Mouse (Mus musculus): ENCODE data around the gene A930002H24Rik. TPM values are rescaled to one million over a fixed set of nuclear protein-coding genes. Genes with fewer than 3 reads are reported as not detected.

The A930002H24Rik gene
- polyA plus RNA-seq, 1 experiment from 2014 or later: 2.4 TPM

- Histone ChIP-seq H3K36me3 (ENCODE audit: control insufficient read depth, insufficient read depth, low read length) (no peaks in the 10 kb centered on the region), H3K27me3 (replicated peaks; ENCODE audit: control insufficient read depth, insufficient read depth, low read length) (no peaks in the 10 kb centered on the region), H3K9me3 (ENCODE audit: control insufficient read depth, low read length) (no peaks in the 10 kb centered on the region), H3K27ac (ENCODE audit: low read depth) (no peak overlapping the region), H3K9ac (ENCODE audit: low read length) (no peak overlapping the region), H3K4me1 (replicated peaks; ENCODE audit: control insufficient read depth, insufficient read depth, low read length) (no peaks in the 10 kb centered on the region), H3K4me3 (ENCODE audit: low read depth, low read length) (no peak overlapping the region), H3K4me2 (ENCODE audit: low read length) (no peak overlapping the region)
- WGBS: 86% methylated on average over 8 of the region's 8 CpGs
- DNase-seq (ENCODE audit: low spot score): no peak
- no peak for ATAC-seq (replicated peaks; ENCODE audit: low FRiP score, low TSS enrichment, low read depth)
Observed at GRCm38 (mm10) chr17:63826196-63826595, 37.4 kb downstream of the A930002H24Rik start.

- no peak for DNase-seq (ENCODE audit: low spot score)
- H3K4me3 ChIP-seq (ENCODE audit: low read depth, low read length): no peak overlapping the region
- no peak overlapping the region for H3K9ac ChIP-seq (ENCODE audit: low read length)
- WGBS: 90% methylated on average over 4 of the region's 4 CpGs
- ATAC-seq (replicated peaks; ENCODE audit: low FRiP score, low TSS enrichment, low read depth): no peak
- no peaks in the 10 kb centered on the region for H3K27me3 ChIP-seq (replicated peaks; ENCODE audit: control insufficient read depth, insufficient read depth, low read length)
- H3K4me1 ChIP-seq (replicated peaks; ENCODE audit: control insufficient read depth, insufficient read depth, low read length): no peaks in the 10 kb centered on the region
- H3K36me3 ChIP-seq (ENCODE audit: control insufficient read depth, insufficient read depth, low read length): no peaks in the 10 kb centered on the region
- H3K4me2 ChIP-seq (ENCODE audit: low read length): no peak overlapping the region
- no peaks in the 10 kb centered on the region for H3K9me3 ChIP-seq (ENCODE audit: control insufficient read depth, low read length)
- H3K27ac ChIP-seq (ENCODE audit: low read depth): no peak overlapping the region
Observed at GRCm38 (mm10) chr17:63824141-63824540, 39.5 kb downstream of the A930002H24Rik start.

- DNase-seq (ENCODE audit: low spot score) (no peak), ATAC-seq (replicated peaks; ENCODE audit: low FRiP score, low TSS enrichment, low read depth) (no peak)
- Histone ChIP-seq H3K9me3 (ENCODE audit: control insufficient read depth, low read length) (no peaks in the 10 kb centered on the region), H3K4me2 (ENCODE audit: low read length) (no peak overlapping the region), H3K36me3 (ENCODE audit: control insufficient read depth, insufficient read depth, low read length) (no peaks in the 10 kb centered on the region), H3K27ac (ENCODE audit: low read depth) (no peak overlapping the region), H3K27me3 (replicated peaks; ENCODE audit: control insufficient read depth, insufficient read depth, low read length) (no peaks in the 10 kb centered on the region), H3K4me3 (ENCODE audit: low read depth, low read length) (no peak overlapping the region), H3K4me1 (replicated peaks; ENCODE audit: control insufficient read depth, insufficient read depth, low read length) (no peaks in the 10 kb centered on the region), H3K9ac (ENCODE audit: low read length) (no peak overlapping the region)
- 65% methylated on average over 10 of the region's 10 CpGs for WGBS
Observed at GRCm38 (mm10) chr17:63818444-63819027, 45.1 kb downstream of the A930002H24Rik start.

GRCm38 (mm10) chr17:63813552-63813951, 50.0 kb downstream of the A930002H24Rik start:
- H3K9me3 ChIP-seq (ENCODE audit: control insufficient read depth, low read length): no peaks in the 10 kb centered on the region
- no peak overlapping the region for H3K27ac ChIP-seq (ENCODE audit: low read depth)
- WGBS: 83% methylated on average over 6 of the region's 6 CpGs
- H3K4me2 ChIP-seq (ENCODE audit: low read length): no peak overlapping the region
- H3K9ac ChIP-seq (ENCODE audit: low read length): no peak overlapping the region
- no peaks in the 10 kb centered on the region for H3K4me1 ChIP-seq (replicated peaks; ENCODE audit: control insufficient read depth, insufficient read depth, low read length)
- no peak for DNase-seq (ENCODE audit: low spot score)
- no peaks in the 10 kb centered on the region for H3K36me3 ChIP-seq (ENCODE audit: control insufficient read depth, insufficient read depth, low read length)
- no peaks in the 10 kb centered on the region for H3K27me3 ChIP-seq (replicated peaks; ENCODE audit: control insufficient read depth, insufficient read depth, low read length)
- H3K4me3 ChIP-seq (ENCODE audit: low read depth, low read length): no peak overlapping the region
- no peak for ATAC-seq (replicated peaks; ENCODE audit: low FRiP score, low TSS enrichment, low read depth)

Other genes with a start within 250 kb of the A930002H24Rik start
- 28.6 and 33.0 TPM in 2 replicates for gene Fer, start 729 bp downstream of the A930002H24Rik start, polyA plus RNA-seq (2014; fragmentation: Nextera tagmentation; extraction: Ambion mirVana)